Mouse (Mus musculus) heart, embryonic 12.5 days (tissue): ENCODE data around the gene Hoxa3. TPM values are rescaled to one million over a fixed set of nuclear protein-coding genes. Genes with fewer than 3 reads are reported as not detected.

Experiments
- ATAC-seq: fragments of 200-750 bp; cut with Nextera tagmentation; 2 replicates; pipeline ENCODE4 v1.8.0; 2017; ENCODE audit warnings: moderate TSS enrichment, moderate library complexity; ENCODE audit not compliant: insufficient number of reproducible peaks, low FRiP score
- H3K27ac ChIP-seq: fragments of 300-500 bp; sonication (generic); 2 replicates; pipeline ENCODE4 v1.5.1; 2016; ENCODE audit warnings: mild to moderate bottlenecking, moderate library complexity; ENCODE audit not compliant: poor library complexity, severe bottlenecking
- H3K27me3 ChIP-seq: fragments of 300-500 bp; sonication (generic); replicated peaks from 2 replicates; pipeline ENCODE4 v1.6.1; 2016; ENCODE audit warnings: mild to moderate bottlenecking, moderate library complexity
- H3K36me3 ChIP-seq: fragments of 300-500 bp; sonication (generic); 2 replicates; pipeline ENCODE4 v1.6.1; 2016; ENCODE audit warnings: mild to moderate bottlenecking, moderate library complexity
- H3K4me1 ChIP-seq: fragments of 300-500 bp; sonication (generic); replicated peaks from 2 replicates; pipeline ENCODE4 v1.6.1; 2016; ENCODE audit warnings: mild to moderate bottlenecking
- H3K4me2 ChIP-seq: fragments of 300-500 bp; sonication (generic); 2 replicates; pipeline ENCODE4 v1.6.1; 2016; ENCODE audit warnings: mild to moderate bottlenecking, moderate library complexity
- H3K4me3 ChIP-seq: fragments of 300-500 bp; sonication (generic); 2 replicates; pipeline ENCODE4 v1.5.1; 2016; ENCODE audit warnings: mild to moderate bottlenecking
- H3K9ac ChIP-seq: fragments of 300-500 bp; sonication (generic); 2 replicates; pipeline ENCODE4 v1.6.1; 2016; ENCODE audit warnings: mild to moderate bottlenecking, moderate library complexity
- H3K9me3 ChIP-seq: fragments of 300-500 bp; sonication (generic); replicated peaks from 2 replicates; pipeline ENCODE4 v1.6.1; 2016; ENCODE audit warnings: mild to moderate bottlenecking, moderate library complexity
- WGBS: fragments of 180-500 bp; shearing (Covaris S2); methylation state at CpG from one replicate; pipeline ENCODE4 v1.1.7; 2016; 5-methylcytosine and 5-hydroxymethylcytosine counted together
- polyA plus RNA-seq: library from polyadenylated mRNA; unstranded; fragments of >200 nt; fragmentation: Nextera tagmentation; extraction: Ambion mirVana; gene quantifications from 2 replicates; pipeline ENCODE4 v1.2.1, GENCODE M21; 2016

Gene Hoxa3
- polyA plus RNA-seq, 1 experiment from 2014 or later, result 0.80 TPM

GRCm38 (mm10) chr6:52245040-52245756 is 32.1 kb upstream of the Hoxa3 start:
- Histone ChIP-seq H3K27me3 (peaks cover 95% of the 10 kb centered on the region), H3K4me2 (peak overlapping the region; percentile 42), H3K4me1 (0 out of 2 replicates have a peak, but pooled peaks cover 8% of the 10 kb centered on the region), H3K9me3 (no peaks in the 10 kb centered on the region), H3K36me3 (no peaks in the 10 kb centered on the region), H3K27ac (no peak overlapping the region), H3K9ac (no peak overlapping the region), H3K4me3 (peak overlapping the region; percentile 16)
- ATAC-seq, result no peak
- under 1% methylated on average over 66 of the region's 71 CpGs for WGBS

GRCm38 (mm10) chr6:52244471-52245039 is 31.4 kb upstream of the Hoxa3 start:
- no peaks in the 10 kb centered on the region for H3K36me3 ChIP-seq
- no peaks in the 10 kb centered on the region for H3K9me3 ChIP-seq
- H3K4me2 ChIP-seq, result peak overlapping the region; percentile 42
- no peak overlapping the region for H3K27ac ChIP-seq
- 0 out of 2 replicates have a peak, but pooled peaks cover 8% of the 10 kb centered on the region for H3K4me1 ChIP-seq
- no peak for ATAC-seq
- H3K9ac ChIP-seq, result no peak overlapping the region
- H3K4me3 ChIP-seq, result peak overlapping the region; percentile 16
- peaks cover 95% of the 10 kb centered on the region for H3K27me3 ChIP-seq
- 1% methylated on average over 23 of the region's 23 CpGs for WGBS

GRCm38 (mm10) chr6:52243681-52244121 is 30.6 kb upstream of the Hoxa3 start:
- H3K27me3 ChIP-seq, result peaks cover 91% of the 10 kb centered on the region
- H3K4me2 ChIP-seq, result no peak overlapping the region
- no peak overlapping the region for H3K4me3 ChIP-seq
- ATAC-seq, result no peak
- 0 out of 2 replicates have a peak, but pooled peaks cover 8% of the 10 kb centered on the region for H3K4me1 ChIP-seq
- no peaks in the 10 kb centered on the region for H3K36me3 ChIP-seq
- 3% methylated on average over 12 of the region's 12 CpGs for WGBS
- no peak overlapping the region for H3K9ac ChIP-seq
- H3K9me3 ChIP-seq, result no peaks in the 10 kb centered on the region
- H3K27ac ChIP-seq, result no peak overlapping the region

DNA sequence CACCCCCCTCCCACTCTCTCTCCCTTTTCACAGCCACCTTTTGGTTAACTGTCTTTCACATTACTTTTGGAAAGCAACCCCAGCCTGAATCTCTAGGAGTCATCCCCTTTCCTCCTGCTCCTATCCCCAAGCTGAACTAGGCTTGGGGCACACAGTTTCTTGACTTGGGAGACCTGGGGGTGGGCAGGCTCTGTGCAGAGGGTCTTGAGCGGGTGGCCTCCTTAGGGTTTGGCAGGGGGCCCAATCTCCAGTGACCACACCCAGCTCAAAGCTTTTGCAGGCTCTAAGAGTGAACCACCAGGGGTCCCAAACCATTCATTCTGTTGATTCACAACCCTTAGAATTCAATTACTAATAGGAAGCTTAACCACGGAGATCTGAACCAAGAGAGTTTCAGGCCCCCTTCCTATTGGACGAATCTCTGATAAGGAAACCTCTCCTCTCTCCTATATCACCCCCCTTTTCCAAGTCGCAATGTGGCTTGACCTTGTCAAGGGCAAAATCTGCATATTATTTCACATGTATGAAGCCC is 29.7 kb upstream of the Hoxa3 start:
- Histone ChIP-seq H3K4me3 (no peak overlapping the region), H3K4me2 (no peak overlapping the region), H3K27me3 (peaks cover 88% of the 10 kb centered on the region), H3K27ac (no peak overlapping the region), H3K4me1 (0 out of 2 replicates have a peak, but pooled peaks cover 8% of the 10 kb centered on the region), H3K9me3 (no peaks in the 10 kb centered on the region), H3K9ac (no peak overlapping the region), H3K36me3 (no peaks in the 10 kb centered on the region)
- WGBS, result 4% methylated on average over 4 of the region's 4 CpGs
- ATAC-seq, result no peak

- Histone ChIP-seq H3K9me3 (no peaks in the 10 kb centered on the region), H3K27ac (no peak overlapping the region), H3K27me3 (peaks cover 90% of the 10 kb centered on the region), H3K36me3 (no peaks in the 10 kb centered on the region), H3K4me3 (no peak overlapping the region), H3K4me2 (no peak overlapping the region), H3K4me1 (0 out of 2 replicates have a peak, but pooled peaks cover 6% of the 10 kb centered on the region), H3K9ac (no peak overlapping the region)
- ATAC-seq, result no peak
- WGBS, result 2% methylated on average over 9 of the region's 9 CpGs
Observed at GRCm38 (mm10) chr6:52241001-52241621, 28.0 kb upstream of the Hoxa3 start.

- ATAC-seq, result no peak
- Histone ChIP-seq H3K4me2 (peak within 1 kb of the TSS; percentile 48), H3K4me3 (peak within 1 kb of the TSS; percentile 26), H3K9me3 (no peaks in the 10 kb centered on the region), H3K36me3 (no peaks in the 10 kb centered on the region), H3K27ac (no peak within 1 kb of the TSS), H3K27me3 (peaks cover 90% of the 10 kb centered on the region), H3K9ac (no peak within 1 kb of the TSS), H3K4me1 (0 out of 2 replicates have a peak, but pooled peaks cover 6% of the 10 kb centered on the region)
- WGBS, result 2% methylated on average over 35 of the region's 35 CpGs
Observed at GRCm38 (mm10) chr6:52240389-52241000, 27.4 kb upstream of the Hoxa3 start, which contains the start of gene Hoxa10. Hoxa10 (minus strand) TSS chr6:52240854.

GRCm38 (mm10) chr6:52239625-52240388 is 26.7 kb upstream of the Hoxa3 start:
- no peak for ATAC-seq
- no peak overlapping the region for H3K9ac ChIP-seq
- 1% methylated on average over 30 of the region's 30 CpGs for WGBS
- 0 out of 2 replicates have a peak, but pooled peaks cover under 1% of the 10 kb centered on the region for H3K4me1 ChIP-seq
- H3K9me3 ChIP-seq, result no peaks in the 10 kb centered on the region
- H3K4me2 ChIP-seq, result peak overlapping the region; percentile 48
- no peak overlapping the region for H3K27ac ChIP-seq
- peak overlapping the region; percentile 26 for H3K4me3 ChIP-seq
- peaks cover 90% of the 10 kb centered on the region for H3K27me3 ChIP-seq
- no peaks in the 10 kb centered on the region for H3K36me3 ChIP-seq

GRCm38 (mm10) chr6:52238976-52239375 is 25.8 kb upstream of the Hoxa3 start:
- H3K27ac ChIP-seq, result no peak overlapping the region
- ATAC-seq, result no peak
- H3K4me3 ChIP-seq, result no peak overlapping the region
- 1% methylated on average over 7 of the region's 7 CpGs for WGBS
- no peak overlapping the region for H3K4me2 ChIP-seq
- H3K9ac ChIP-seq, result no peak overlapping the region
- H3K36me3 ChIP-seq, result no peaks in the 10 kb centered on the region
- H3K27me3 ChIP-seq, result peaks cover 91% of the 10 kb centered on the region
- H3K9me3 ChIP-seq, result no peaks in the 10 kb centered on the region
- no peaks in the 10 kb centered on the region for H3K4me1 ChIP-seq

GRCm38 (mm10) chr6:52238155-52238545 is 25.0 kb upstream of the Hoxa3 start:
- Histone ChIP-seq H3K27me3 (peaks cover 91% of the 10 kb centered on the region), H3K4me1 (no peaks in the 10 kb centered on the region), H3K4me2 (no peak overlapping the region), H3K27ac (no peak overlapping the region), H3K36me3 (no peaks in the 10 kb centered on the region), H3K9me3 (no peaks in the 10 kb centered on the region), H3K9ac (no peak overlapping the region), H3K4me3 (no peak overlapping the region)
- under 1% methylated on average over 7 of the region's 7 CpGs for WGBS
- ATAC-seq, result no peak

GRCm38 (mm10) chr6:52237346-52238154 is 24.4 kb upstream of the Hoxa3 start:
- no peak overlapping the region for H3K9ac ChIP-seq
- peaks cover 91% of the 10 kb centered on the region for H3K27me3 ChIP-seq
- no peaks in the 10 kb centered on the region for H3K9me3 ChIP-seq
- H3K4me2 ChIP-seq, result no peak overlapping the region
- no peak overlapping the region for H3K27ac ChIP-seq
- H3K36me3 ChIP-seq, result no peaks in the 10 kb centered on the region
- 0 out of 2 replicates have a peak, but pooled peaks cover 2% of the 10 kb centered on the region for H3K4me1 ChIP-seq
- ATAC-seq, result no peak
- H3K4me3 ChIP-seq, result no peak overlapping the region
- WGBS, result 8% methylated on average over 10 of the region's 10 CpGs
